Mouse (Mus musculus) liver, embryonic 11.5 days (tissue): ENCODE data around the gene Gstm4. TPM values are rescaled to one million over a fixed set of nuclear protein-coding genes. Genes with fewer than 3 reads are reported as not detected.
"Not testable (repeated sequence)": the region's sequence is repeated elsewhere in the genome, so short reads cannot be mapped to it uniquely, and the experiment has no call there.

Experiments
- ATAC-seq: fragments of 200-750 bp; cut with Nextera tagmentation; replicated peaks from 2 replicates; pipeline ENCODE4 v1.8.0; 2017; ENCODE audit warnings: moderate number of reproducible peaks, mild to moderate bottlenecking, moderate TSS enrichment, moderate library complexity; ENCODE audit not compliant: low FRiP score
- DNase-seq: peaks from one replicate; pipeline ENCODE4 v3.0.0-alpha.2; 2017; ENCODE audit warnings: low spot score
- H3K27ac ChIP-seq: fragments of 300-500 bp; sonication (generic); 2 replicates; pipeline ENCODE4 v1.5.1; 2014; ENCODE audit warnings: mild to moderate bottlenecking, low read depth, low read length, control low read depth
- H3K27me3 ChIP-seq: fragments of 300-500 bp; sonication (generic); replicated peaks from 2 replicates; pipeline ENCODE4 v1.6.1; 2014; ENCODE audit warnings: low read length, mixed read lengths; ENCODE audit not compliant: control insufficient read depth, insufficient read depth
- H3K36me3 ChIP-seq: fragments of 300-500 bp; sonication (generic); 2 replicates; pipeline ENCODE4 v1.6.1; 2014; ENCODE audit warnings: mild to moderate bottlenecking, low read length, moderate library complexity, mixed read lengths; ENCODE audit not compliant: control insufficient read depth, insufficient read depth
- H3K4me1 ChIP-seq: fragments of 300-500 bp; sonication (generic); replicated peaks from 2 replicates; pipeline ENCODE4 v1.6.1; 2014; ENCODE audit warnings: low read length, mixed read lengths; ENCODE audit not compliant: control insufficient read depth, insufficient read depth
- H3K4me2 ChIP-seq: fragments of 300-500 bp; sonication (generic); 2 replicates; pipeline ENCODE4 v1.6.1; 2014; ENCODE audit warnings: mild to moderate bottlenecking, control low read depth, moderate library complexity
- H3K4me3 ChIP-seq: fragments of 300-500 bp; sonication (generic); 2 replicates; pipeline ENCODE4 v1.5.1; 2014; ENCODE audit warnings: low read depth, low read length, control low read depth
- H3K9ac ChIP-seq: fragments of 300-500 bp; sonication (generic); 2 replicates; pipeline ENCODE4 v1.6.1; 2014; ENCODE audit warnings: low read depth, low read length, control low read depth
- H3K9me3 ChIP-seq: fragments of 300-500 bp; sonication (generic); 2 replicates; pipeline ENCODE4 v1.6.1; 2016; ENCODE audit warnings: low read length, inconsistent platforms, mixed read lengths; ENCODE audit not compliant: control insufficient read depth
- WGBS: fragments of 180-500 bp; shearing (Covaris S2); extraction: QIAGEN DNeasy Blood & Tissue Kit; methylation state at CpG from one replicate; pipeline ENCODE4 v1.1.7; 2014; 5-methylcytosine and 5-hydroxymethylcytosine counted together
- polyA plus RNA-seq: library from polyadenylated mRNA; unstranded; fragments of >200 nt; fragmentation: Nextera tagmentation; extraction: Ambion mirVana; gene quantifications from 2 replicates; pipeline ENCODE4 v1.2.1, GENCODE M21; 2014

Gene Gstm4
- polyA plus RNA-seq, 1 experiment from 2014 or later: 22.8 TPM

DNA sequence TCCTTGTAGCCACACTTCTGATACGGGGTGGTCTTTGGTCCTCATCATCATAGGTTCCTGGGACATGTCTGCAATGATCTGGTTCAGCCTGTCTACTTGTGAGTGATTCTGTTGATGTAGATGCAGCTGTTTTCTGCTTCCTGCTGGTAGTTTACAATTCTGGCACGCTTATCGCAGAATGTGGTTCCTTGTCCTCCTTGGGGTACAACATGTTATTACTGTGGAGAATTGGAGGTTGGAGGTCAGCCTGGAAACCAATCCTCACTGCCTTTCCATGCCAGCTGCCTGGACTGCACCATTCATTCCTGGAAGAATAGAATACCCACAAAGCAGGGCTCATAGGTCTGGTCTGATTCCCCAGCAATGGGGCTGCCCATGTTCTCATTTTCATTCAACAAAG lies 45.2 kb downstream of the Gstm4 start:
- 84% methylated on average over 3 of the region's 3 CpGs for WGBS
- no peak overlapping the region for H3K9ac ChIP-seq
- ATAC-seq (no peak), DNase-seq (no peak)
- no peaks in the 10 kb centered on the region for H3K9me3 ChIP-seq
- H3K4me3 ChIP-seq: no peak overlapping the region
- H3K36me3 ChIP-seq: no peaks in the 10 kb centered on the region
- no peak overlapping the region for H3K27ac ChIP-seq
- no peak overlapping the region for H3K4me2 ChIP-seq
- no peaks in the 10 kb centered on the region for H3K27me3 ChIP-seq
- H3K4me1 ChIP-seq: no peaks in the 10 kb centered on the region

DNA sequence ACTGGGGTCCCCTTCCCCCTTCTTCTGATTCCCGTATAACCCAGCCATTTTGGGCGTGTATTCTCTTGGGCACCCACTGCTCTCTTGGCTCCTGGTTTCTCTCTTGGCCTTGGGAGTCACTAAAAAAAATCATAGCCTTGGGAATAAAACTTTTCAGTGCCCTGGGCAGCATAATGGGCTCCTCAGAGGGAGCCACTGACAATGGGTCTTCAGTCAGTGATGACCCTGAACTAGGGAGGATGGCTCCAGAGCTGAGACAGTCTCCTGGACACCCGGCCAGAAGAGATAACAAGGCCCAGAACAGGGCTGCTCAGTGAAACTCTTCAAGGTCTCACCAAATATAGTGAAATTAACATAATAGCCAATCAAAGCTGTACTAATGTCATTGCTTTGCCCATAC lies 46.1 kb downstream of the Gstm4 start:
- 73% methylated on average over 3 of the region's 3 CpGs for WGBS
- DNase-seq: no peak
- Histone ChIP-seq H3K4me2 (no peak overlapping the region), H3K36me3 (no peaks in the 10 kb centered on the region), H3K9me3 (no peaks in the 10 kb centered on the region), H3K4me3 (no peak overlapping the region), H3K9ac (no peak overlapping the region), H3K27me3 (no peaks in the 10 kb centered on the region), H3K4me1 (no peaks in the 10 kb centered on the region), H3K27ac (no peak overlapping the region)
- no peak for ATAC-seq

DNA sequence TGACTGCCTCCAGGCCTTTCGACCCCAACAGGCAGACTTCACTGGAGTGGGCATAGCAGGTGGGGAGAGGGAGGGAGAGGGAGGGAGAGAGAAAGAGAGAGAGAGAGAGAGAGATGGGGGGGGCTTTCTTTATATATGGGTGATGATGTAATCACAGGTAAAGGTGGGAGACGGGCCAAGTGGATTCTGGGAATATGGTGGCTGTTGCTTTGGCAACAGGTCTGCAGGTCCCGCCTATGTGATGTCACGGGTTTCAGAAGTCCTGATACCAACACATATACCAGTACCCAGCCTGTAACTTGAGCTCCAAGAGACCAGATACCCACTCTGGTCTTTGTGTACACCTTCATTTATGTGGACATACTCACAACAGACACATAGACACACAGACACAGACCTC lies 48.1 kb downstream of the Gstm4 start:
- H3K36me3 ChIP-seq: no peaks in the 10 kb centered on the region
- DNase-seq (no peak), ATAC-seq (no peak)
- WGBS: 78% methylated on average over 4 of the region's 4 CpGs
- no peaks in the 10 kb centered on the region for H3K4me1 ChIP-seq
- no peak overlapping the region for H3K4me3 ChIP-seq
- H3K27me3 ChIP-seq: no peaks in the 10 kb centered on the region
- H3K27ac ChIP-seq: no peak overlapping the region
- H3K9ac ChIP-seq: no peak overlapping the region
- H3K4me2 ChIP-seq: no peak overlapping the region
- H3K9me3 ChIP-seq: no peaks in the 10 kb centered on the region

DNA sequence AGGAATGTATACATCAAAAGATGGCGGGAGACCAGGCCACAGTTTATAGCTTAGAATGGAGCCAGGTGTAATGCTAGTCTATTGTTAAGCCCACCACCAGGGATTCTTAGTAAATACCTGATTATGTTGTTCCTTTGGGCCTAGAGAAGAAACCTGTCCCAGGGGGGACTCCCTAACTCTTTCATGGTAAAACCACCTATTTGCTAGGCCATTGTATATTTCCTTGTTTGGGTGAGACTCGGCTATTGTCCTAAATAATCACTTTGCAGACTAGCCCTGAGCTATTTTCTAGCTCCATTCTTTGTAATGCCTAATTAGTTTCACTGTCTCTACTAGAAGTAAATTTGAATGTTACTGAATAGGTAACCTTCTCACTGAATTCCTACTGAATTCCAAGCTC lies 48.7 kb downstream of the Gstm4 start:
- H3K4me1 ChIP-seq, H3K27me3 ChIP-seq, H3K36me3 ChIP-seq, H3K9ac ChIP-seq, H3K27ac ChIP-seq, H3K4me3 ChIP-seq, H3K4me2 ChIP-seq, H3K9me3 ChIP-seq, ATAC-seq, DNase-seq: not testable (repeated sequence)
- WGBS: 83% methylated on average over 2 of the region's 2 CpGs

Other genes starting within 250 kb of the Gstm4 start
- not detected in 2 replicates for gene Eps8l3, start 167.7 kb downstream of the Gstm4 start, polyA plus RNA-seq
- 154 and 167 TPM in 2 replicates for gene Gstm5, start 149.1 kb downstream of the Gstm4 start, polyA plus RNA-seq
- gene Gstm7, start 113.1 kb downstream of the Gstm4 start, polyA plus RNA-seq: 10.8 and 12.0 TPM in 2 replicates
- 9.2 and 9.5 TPM in 2 replicates for gene Gstm6, start 101.1 kb downstream of the Gstm4 start, polyA plus RNA-seq
- gene Gstm3, start 75.6 kb downstream of the Gstm4 start, polyA plus RNA-seq: 7.5 and 7.7 TPM in 2 replicates
- gene Gstm2, start 58.4 kb downstream of the Gstm4 start, polyA plus RNA-seq: 16.7 and 18.2 TPM in 2 replicates
- gene Gstm1, start 26.9 kb downstream of the Gstm4 start, polyA plus RNA-seq: 244 and 267 TPM in 2 replicates
- gene Ampd2, start 41.8 kb upstream of the Gstm4 start, polyA plus RNA-seq: 119 and 123 TPM in 2 replicates
- gene Gnat2, start 47.9 kb upstream of the Gstm4 start, polyA plus RNA-seq: 4.2 and 5.4 TPM in 2 replicates
- gene Gnai3, start 101.3 kb upstream of the Gstm4 start, polyA plus RNA-seq: 146 and 170 TPM in 2 replicates
- gene Gpr61, start 110.0 kb upstream of the Gstm4 start, polyA plus RNA-seq: 0.07 TPM in 1 of 2 replicates, not detected in the other
- gene Amigo1, start 141.4 kb upstream of the Gstm4 start, polyA plus RNA-seq: 0.88 and 1.5 TPM in 2 replicates
- gene Cyb561d1, start 156.3 kb upstream of the Gstm4 start, polyA plus RNA-seq: 2.3 and 2.8 TPM in 2 replicates
- 8.7 and 8.9 TPM in 2 replicates for gene Atxn7l2, start 166.0 kb upstream of the Gstm4 start, polyA plus RNA-seq
- 0.05 and 0.08 TPM in 2 replicates for gene Sypl2, start 181.8 kb upstream of the Gstm4 start, polyA plus RNA-seq
- gene Psma5, start 212.0 kb upstream of the Gstm4 start, polyA plus RNA-seq: 335 and 351 TPM in 2 replicates
- gene Sort1, start 239.2 kb upstream of the Gstm4 start, polyA plus RNA-seq: 10.6 and 11.9 TPM in 2 replicates